Mouse (Mus musculus) spleen, postnatal 36 days (tissue): ENCODE results near the gene Slc6a11.

ENCODE experiments used
- DNase-seq, 2 experiments: peaks; one replicate each; pipeline ENCODE4 v3.0.0; 2022; ENCODE audit warnings: low spot score in 2 of 2, mixed read lengths in 1 of 2

The Slc6a11 gene

GRCm38 (mm10) chr6:114131122-114131872 is at the start of gene Slc6a11:
TSS of gene Slc6a11 (plus strand) at chr6:114131241.
- no peak for DNase-seq

GRCm38 (mm10) chr6:114087106-114087505 is 43.9 kb upstream of the Slc6a11 start:
- no peak for DNase-seq

DNA sequence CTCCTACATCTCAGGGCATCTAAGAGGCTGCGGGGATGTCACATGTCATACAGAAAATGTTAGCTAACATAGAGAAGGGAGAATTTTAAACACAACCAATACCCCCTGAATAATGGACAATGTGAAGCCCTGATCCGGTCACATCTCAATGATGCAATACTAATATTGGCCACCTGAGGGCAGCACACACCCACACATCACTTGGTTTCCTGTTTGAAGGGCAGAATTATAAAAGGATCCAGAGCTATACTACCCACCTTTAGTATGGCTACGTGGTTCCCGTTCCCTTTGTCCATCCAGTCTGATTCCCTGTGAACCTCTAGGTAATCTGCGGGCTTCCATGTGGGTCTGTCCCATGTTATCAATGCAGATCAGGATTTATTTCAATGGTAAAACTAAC is 41.4 kb upstream of the Slc6a11 start:
- peak in 1 of 2 experiments; percentile 5 for DNase-seq

DNA sequence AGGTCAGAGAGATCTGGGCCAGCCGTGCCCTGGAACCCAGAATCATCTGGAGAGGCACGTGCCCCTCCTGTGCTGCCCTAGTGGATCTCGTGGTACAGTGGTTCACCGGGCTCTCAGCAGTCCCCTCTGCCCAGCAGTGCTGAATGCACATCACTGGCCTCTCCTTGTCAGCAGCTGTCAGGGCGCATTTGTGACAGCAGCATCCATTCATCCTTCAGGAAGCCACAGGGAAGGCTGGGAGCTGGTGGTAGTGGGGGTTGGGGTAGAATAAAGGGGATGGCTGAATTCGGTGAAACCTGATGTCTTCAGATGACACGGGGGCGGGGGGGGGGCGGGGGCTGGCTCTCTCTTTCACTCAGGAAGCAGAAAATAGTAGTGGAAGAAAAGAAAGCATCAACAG is 38.8 kb upstream of the Slc6a11 start:
- no peak for DNase-seq

DNA sequence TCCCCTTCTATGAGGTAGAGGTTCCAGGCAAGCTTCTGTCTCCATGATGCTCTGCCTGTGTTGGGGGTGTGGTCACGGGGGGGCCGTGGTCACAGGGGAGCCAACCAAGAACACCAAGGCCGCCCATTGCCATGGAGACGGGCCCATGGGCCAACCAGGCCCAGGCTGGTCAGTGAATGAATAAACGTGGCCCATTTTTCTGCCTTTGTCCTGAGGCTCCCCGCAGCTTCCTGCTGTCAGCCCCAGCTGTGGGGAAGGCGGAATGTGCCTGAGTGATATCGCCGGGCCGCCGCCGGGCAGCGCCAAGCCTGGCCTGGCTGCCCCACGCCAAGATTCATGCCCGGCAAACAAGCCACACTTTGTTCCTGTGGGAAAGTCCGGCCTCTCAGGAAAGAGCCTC is 36.8 kb upstream of the Slc6a11 start:
- no peak for DNase-seq

- DNase-seq: no peak
These were observed 34.5 kb upstream of the Slc6a11 start for GRCm38 (mm10) chr6:114096574-114096973.

- DNase-seq: no peak
These were observed 29.1 kb upstream of the Slc6a11 start for GRCm38 (mm10) chr6:114101923-114102322.

- DNase-seq: no peak
These were observed 11.5 kb upstream of the Slc6a11 start for GRCm38 (mm10) chr6:114119507-114119906.

DNA sequence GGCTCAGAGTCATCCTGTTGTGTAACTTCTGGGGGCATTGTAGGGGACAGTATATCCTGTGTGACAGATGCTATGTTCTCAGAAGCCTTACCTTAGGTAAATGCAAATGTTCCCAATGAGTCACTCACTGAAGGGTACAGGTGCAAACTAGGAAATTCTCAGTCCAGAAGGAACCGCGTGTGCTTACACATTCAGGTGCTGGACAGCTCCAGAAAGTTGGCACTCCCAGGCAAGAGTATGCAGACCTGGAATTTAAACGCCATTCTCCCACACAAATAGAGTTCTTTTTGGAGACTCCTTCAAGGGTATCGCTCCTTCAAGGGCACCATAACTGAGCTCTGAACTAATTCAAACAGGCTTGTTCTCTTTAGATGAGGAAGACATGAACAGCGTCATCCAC is 5.5 kb upstream of the Slc6a11 start:
- no peak for DNase-seq

DNA sequence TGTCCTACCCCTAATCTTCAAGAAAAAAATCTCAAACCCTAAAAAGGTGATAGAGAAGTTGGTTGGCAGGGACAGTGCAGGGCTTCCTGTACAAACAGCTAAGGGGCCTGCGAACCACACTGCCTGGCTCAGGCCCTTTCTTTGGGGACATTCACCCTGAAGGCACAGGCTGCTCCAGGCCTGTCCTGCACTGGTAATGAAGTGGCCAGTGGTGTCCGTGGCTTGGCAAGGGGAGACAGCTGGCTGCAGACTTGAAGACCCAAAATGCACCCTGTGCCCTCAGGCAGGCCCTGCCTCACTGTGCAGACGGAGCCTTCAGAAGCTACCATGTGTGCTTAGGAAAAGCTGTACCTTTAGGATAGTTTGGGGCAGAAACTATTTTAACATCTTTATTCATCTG is 1.4 kb downstream of the Slc6a11 start:
- DNase-seq: no peak

DNA sequence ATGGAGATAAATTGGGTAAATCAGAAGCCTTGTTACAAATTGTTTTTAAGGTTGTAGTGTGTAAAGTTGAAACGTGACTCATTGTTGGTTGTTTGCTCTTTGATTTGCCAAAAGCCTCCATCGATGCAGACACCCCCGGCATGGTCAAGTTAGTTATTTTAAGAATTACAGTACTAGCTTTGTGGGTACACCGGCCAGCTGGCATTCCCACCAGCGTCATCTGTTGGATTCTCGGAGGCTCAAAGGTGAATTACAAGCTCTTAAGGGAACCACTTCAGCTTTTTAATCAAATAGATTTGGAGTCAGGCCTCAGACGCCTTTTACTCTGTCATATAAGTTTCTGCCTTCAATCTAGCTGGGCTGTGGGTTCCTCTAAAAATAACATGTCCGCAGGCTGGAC is 1.9 kb downstream of the Slc6a11 start:
- no peak for DNase-seq

DNA sequence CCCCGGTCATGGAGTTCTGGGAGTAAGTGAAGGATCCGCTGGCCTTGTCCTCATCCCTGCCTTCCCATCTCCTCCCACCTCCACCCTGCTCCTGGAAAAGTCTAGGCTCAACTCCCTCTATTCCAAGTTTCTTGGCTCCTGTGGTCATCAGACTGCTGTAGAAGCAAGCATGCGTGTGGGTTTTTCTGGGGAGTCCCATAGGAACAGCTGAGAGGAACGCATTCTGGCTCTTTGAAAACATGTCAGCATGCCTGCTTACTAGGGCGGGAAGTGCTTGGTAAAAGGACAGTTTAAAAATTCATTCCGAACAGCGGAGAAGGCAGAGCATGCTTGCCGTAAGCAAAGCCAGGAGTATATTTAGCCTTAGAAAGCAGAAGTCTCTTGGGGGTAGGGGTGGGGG is 7.9 kb downstream of the Slc6a11 start:
- no peak for DNase-seq

DNA sequence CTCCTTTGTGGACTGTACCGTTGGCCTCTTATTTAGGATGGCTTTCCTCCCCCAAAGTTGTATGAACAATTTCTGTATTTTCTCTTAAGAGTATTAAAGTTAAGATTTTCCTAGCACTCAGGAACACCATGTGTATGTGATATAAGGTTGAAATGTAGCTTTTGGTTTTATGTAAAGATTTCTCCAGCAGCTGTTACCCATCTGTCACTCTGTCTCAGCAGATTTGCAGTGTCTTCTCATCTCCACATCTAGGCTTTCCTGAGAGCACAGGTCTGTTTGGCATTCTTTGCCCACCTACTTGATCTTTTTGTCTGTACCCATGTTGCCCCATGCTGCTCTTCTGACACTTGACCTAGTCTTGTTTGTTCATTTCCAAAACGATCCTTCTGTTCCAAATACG is 10.4 kb downstream of the Slc6a11 start:
- no peak for DNase-seq

DNA sequence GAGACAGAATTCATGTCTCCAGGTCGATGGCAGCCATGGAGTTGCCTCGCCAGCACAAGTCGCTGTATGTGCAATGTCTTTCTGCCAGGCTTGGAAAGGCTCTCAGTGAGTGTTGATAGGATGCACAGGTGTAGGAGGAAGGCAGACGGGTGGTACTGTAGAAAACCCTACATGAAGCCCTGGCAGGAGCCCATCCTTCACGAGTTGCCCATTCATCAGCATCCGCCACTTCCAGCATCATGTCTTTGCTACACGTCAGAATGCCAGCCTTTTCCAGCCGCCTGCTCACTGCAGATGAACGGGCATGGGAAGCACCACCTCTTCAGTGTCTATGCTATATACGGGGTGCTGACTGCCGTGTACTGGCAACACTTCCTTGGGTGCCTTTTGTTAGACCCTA is 11.4 kb downstream of the Slc6a11 start:
- no peak for DNase-seq

DNA sequence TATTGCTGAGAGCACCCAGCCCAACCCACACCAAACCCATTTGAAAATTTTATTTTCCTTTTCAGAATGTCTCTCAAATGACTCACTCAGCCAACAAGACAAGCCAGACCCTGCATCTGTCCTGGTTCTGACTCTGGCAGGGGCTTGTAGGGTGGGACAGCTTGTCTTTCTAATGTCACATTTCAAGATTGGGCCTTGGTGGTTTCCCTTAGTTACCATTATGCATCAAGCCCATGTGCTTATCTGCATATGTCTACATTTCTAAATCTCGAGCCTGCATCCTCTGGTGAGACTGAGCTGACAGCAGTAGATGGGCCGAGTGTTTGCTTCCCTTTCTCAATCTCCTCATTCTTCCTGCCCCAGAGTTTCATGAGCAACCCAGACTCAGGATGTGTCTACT is 12.5 kb downstream of the Slc6a11 start:
- DNase-seq: no peak

DNA sequence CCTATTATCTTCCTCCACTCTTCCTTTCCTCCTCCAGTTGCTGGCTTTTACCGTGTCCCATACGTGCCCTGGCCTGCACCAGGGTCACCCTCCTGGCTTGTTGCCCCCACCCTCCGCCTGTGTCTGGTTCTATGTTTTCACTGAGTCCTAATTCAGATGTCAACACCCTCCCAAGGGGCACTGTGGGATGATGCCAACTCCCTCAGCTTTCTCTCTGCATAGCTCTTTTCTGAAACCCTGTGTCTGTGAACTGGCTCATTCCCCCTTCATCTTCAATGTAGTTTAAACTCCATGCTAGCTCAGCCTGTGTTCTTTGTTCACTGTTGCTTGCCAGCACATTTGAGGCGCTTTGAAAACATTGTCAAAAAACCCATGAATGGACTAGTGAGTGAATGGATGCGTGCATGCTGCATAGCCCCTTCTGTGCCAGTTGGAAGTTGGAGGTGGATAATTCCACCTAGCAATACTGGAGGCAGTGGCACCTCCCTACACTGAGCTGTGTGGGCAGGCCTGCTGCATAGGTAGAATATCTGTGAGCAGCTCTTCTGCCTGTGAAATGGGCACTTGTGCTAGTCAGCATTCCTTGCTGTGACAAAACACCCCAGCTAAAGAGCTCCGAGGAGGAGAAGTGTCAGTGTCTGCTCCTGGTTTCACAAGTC is 13.5 kb downstream of the Slc6a11 start:
- no peak for DNase-seq

- DNase-seq: peak; percentile 2 to 9
These were observed 14.7 kb downstream of the Slc6a11 start for GRCm38 (mm10) chr6:114145650-114146329.

DNA sequence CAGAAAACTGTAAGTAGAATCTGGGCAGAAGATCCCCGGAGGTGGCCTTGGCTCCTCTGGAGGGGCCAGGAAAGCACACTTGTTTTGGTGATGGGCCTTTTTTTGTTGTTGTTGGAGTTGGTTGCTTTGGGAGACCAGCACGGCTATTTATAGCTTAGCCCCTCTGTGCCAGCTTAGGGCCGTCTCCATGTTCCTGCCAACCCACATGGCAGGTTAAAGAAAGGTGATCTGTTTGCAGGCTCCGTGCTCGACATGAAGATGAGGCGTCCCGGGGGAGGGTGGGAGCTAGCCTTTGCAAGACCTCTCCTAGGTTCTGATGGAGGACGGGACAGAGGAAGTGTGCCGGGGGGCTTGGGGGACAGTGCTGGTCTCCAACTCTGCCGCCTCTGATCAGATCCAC is 24.7 kb downstream of the Slc6a11 start:
- no peak for DNase-seq

GRCm38 (mm10) chr6:114158811-114159210 is 27.8 kb downstream of the Slc6a11 start:
- no peak for DNase-seq

DNA sequence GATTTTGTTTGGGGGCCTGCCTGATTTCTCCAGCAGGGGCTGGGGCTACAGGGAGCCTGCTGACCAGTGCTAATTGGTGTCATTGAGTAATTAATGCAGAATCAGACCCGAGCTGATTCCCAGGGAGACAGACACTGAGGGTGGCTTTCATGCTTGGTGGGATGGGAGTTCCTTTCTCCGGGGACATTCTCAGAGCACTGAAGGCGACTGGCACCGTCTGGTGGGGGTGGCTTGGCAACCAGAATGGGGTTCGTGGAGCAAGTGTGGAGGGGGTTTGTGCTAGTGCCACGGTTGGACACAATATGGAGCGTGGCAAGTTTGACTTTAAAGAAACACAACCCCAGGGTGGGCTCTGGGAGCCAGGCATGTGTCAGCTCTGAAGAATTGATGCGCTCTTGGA is 29.7 kb downstream of the Slc6a11 start:
- no peak for DNase-seq

- DNase-seq: no peak
These were observed 43.0 kb downstream of the Slc6a11 start for GRCm38 (mm10) chr6:114174052-114174397.

- no peak for DNase-seq
These were observed 43.5 kb downstream of the Slc6a11 start for GRCm38 (mm10) chr6:114174398-114175140.
